Mouse (Mus musculus) left cerebral cortex, adult 18-20 months (tissue): ENCODE results near the gene D330045A20Rik. TPM values are rescaled to one million over a fixed set of nuclear protein-coding genes. Genes with fewer than 3 reads are reported as not detected.
"Not testable (repeated sequence)": the region's sequence is repeated elsewhere in the genome, so short reads cannot be mapped to it uniquely, and the experiment has no call there.

ENCODE experiments used
- DNase-seq, 2 experiments: peaks; one replicate each; pipeline ENCODE4 v3.0.0; 2021 to 2022; ENCODE audit warnings: low spot score in 2 of 2, mixed read lengths in 1 of 2
- long read RNA-seq, 2 experiments: library from polyadenylated mRNA; stranded (forward); transcript quantifications; one replicate each; pipeline ENCODE4 v2.0.0; 2021
- total RNA-seq, 2 experiments: library from RNA; stranded (reverse); gene quantifications; 2 replicates each; pipeline ENCODE4 v1.2.3; 2021

D330045A20Rik gene
- total RNA-seq: under 1 TPM; 0.30 TPM
- long read RNA-seq, experiment 1: 0 reads
- long read RNA-seq, experiment 2, partial matches to known transcripts: 0 of 2 reads
- long read RNA-seq, experiment 2, other reads (novel, unspliced or antisense): 0 of 2 reads

GRCm38 (mm10) chrX:139480022-139480894, at the start of gene D330045A20Rik:
Gene D330045A20Rik (plus strand): TSS chrX:139480367.
- peak in 1 of 2 experiments; percentile 7 for DNase-seq

DNA sequence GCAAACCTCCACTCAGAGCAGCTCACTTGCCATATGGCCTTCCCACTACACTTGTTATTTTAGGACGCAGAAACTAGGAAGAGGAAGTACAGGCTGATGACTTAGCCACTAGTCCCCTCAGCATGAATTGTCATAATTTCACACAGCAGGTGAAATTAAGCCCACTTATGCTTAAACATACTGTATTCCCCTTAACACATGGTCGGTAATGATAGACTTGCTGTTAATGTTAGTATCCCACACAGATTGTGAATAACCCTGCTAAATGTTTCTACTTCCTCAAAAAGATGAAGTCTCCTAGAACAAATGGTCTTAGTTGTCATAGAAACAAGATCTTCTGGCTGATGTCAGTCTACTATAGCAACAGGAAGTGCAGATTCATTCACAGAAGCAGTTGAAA, 47.6 kb upstream of the D330045A20Rik start:
- DNase-seq: peak; percentile 2 to 19

- no peak for DNase-seq
Observed at GRCm38 (mm10) chrX:139435202-139435601, 45.0 kb upstream of the D330045A20Rik start.

GRCm38 (mm10) chrX:139441057-139441456, 39.1 kb upstream of the D330045A20Rik start:
- DNase-seq: not testable (repeated sequence)

- DNase-seq: no peak
Observed at GRCm38 (mm10) chrX:139456812-139457211, 23.4 kb upstream of the D330045A20Rik start.

- no peak for DNase-seq
Observed at GRCm38 (mm10) chrX:139482083-139482482, 1.9 kb downstream of the D330045A20Rik start.

- no peak for DNase-seq
Observed at GRCm38 (mm10) chrX:139484974-139485373, 4.8 kb downstream of the D330045A20Rik start.

GRCm38 (mm10) chrX:139516156-139516555, 36.0 kb downstream of the D330045A20Rik start:
- no peak for DNase-seq

DNA sequence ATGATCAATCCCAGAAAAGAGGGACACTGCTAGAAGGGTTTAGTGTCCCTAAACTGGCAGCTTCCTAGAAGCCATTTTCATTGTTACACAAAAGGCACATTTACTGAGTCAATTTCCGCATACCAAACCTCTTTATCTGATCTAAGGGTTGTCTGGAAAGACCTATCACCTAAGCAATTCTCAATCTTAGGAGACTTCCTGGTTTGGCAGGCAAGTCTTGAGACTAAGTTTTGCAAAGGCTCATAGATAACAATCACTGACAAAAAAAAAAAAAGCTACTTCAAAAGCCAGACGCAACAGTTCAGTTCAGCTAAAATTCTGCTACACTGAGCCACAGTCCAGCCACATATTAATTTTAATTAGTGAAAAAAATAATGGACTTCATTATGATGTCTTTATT, 39.1 kb downstream of the D330045A20Rik start:
- no peak for DNase-seq

- no peak for DNase-seq
Observed at GRCm38 (mm10) chrX:139524303-139525091, 44.3 kb downstream of the D330045A20Rik start.

- no peak for DNase-seq
Observed at GRCm38 (mm10) chrX:139525724-139526123, 45.6 kb downstream of the D330045A20Rik start.

DNA sequence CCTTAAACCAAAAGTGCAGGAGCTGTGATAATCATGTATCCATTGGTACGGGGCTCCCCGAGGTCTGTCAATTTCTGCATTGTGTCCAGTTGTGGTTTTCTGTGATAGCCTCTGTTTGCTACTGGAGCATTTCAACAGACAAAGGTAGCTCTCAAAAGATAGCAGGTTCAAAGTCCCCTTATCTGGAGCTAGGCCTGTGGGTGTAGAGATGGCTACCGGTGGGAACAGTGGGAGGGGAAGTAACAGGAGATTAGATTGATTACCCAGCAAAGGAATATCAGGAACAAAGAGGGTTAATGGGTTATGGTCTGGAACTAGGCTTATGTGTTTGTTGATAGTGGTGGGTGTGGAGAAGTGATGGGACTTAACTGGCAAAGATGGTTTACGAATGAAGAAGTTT, 46.8 kb downstream of the D330045A20Rik start:
- DNase-seq: no peak

GRCm38 (mm10) chrX:139529678-139530077, 49.5 kb downstream of the D330045A20Rik start:
- no peak for DNase-seq

DNA sequence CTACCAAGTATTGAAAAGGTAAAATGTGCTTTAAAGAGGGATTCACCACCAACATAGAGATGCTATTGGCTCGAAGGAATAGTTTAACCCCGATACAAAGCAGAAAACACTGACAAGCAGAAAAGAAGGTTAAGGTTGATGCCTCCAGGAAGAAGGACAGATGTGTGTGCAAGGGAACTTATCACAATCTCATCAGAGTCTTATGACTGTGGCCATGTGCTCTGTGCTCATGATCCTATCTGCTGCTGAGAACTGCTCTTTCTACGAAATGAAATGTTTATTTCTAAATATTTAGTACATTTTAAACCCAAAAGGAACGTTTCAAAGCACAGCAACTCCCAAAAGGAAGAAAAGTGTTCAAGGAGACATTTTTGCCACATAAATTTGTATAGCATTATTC, 52.1 kb downstream of the D330045A20Rik start:
- DNase-seq: no peak

- no peak for DNase-seq
Observed at GRCm38 (mm10) chrX:139537641-139538397, 57.7 kb downstream of the D330045A20Rik start.

DNA sequence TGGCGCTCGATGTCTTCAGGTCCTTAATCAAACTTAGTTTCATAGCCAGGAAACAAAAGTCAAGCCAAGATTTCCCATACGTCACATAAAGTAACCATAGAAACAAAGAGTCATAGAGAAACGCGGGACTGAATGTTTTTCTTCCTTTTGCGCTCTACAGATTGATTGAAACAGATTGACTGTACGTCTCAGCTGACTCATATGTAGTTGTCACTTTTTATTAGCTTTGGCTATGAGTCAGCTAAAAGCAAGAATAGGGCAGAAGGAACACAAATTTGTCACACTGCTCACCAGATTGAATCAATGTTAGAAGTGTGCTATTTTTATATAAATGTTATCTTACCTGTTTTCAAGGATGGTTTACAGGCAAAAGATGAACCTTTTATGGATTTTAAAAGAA, 63.6 kb downstream of the D330045A20Rik start:
- DNase-seq: no peak

DNA sequence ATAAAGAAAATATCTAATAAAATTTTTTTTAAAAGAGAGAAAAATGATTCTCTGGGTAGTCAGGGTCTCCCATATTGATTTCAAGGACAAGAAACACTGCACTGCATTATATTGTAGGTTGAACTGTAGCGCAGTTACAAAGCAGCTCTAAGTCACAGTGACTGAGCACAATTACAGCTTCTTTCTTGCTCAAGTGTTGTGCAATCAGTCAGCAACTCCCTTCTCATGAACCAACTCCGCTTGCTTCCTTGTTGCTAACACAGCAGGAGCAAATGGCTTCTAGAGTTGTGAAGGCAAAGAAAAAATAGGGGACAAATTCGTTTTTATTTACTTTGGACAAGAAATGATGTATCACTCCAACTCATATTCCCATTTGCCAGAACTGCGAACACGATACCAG, 70.3 kb downstream of the D330045A20Rik start:
- DNase-seq: no peak

- DNase-seq: no peak
Observed at GRCm38 (mm10) chrX:139552090-139552489, 71.9 kb downstream of the D330045A20Rik start.

DNA sequence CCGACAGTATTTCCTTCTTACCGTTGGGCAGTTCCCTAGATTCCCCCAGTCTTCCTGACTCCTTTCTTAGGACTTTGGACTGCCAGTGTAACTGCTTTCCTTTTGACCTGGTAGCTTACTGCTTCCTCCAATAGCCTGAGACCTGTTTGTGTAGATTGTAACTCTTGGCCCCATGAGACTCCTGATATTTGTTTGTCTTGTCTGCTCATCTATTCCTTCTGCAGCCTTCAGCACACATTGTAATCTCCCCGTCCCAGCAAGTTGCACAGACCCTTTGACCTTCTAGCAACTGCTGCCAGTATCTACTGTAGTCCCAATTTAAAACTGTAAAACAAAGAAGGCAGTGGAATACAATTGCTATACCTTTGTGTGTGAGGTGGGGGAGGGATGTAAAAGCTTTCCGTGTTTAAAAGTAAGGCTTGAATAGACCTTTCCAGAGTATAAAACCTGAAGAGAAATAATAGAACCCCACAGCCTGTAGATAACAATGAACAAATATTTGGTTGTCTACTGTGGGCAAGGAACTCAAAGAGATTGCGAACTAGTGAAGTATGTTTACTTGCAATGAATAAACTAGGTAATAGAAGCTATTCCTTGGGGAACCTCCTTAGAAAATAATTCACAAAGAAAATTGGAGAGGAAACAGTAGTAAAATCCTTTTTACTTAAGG, 82.2 kb downstream of the D330045A20Rik start:
- DNase-seq: no peak

GRCm38 (mm10) chrX:139562925-139563461, 82.8 kb downstream of the D330045A20Rik start, which contains the start of gene Rnf128:
Gene Rnf128 (plus strand): TSS chrX:139563316.
- DNase-seq: no peak
